Mouse (Mus musculus) effector memory CD4-positive, alpha-beta T cell, adult 5 months (primary cell): ENCODE measurements around the gene Gm17364. TPM values are rescaled to one million over a fixed set of nuclear protein-coding genes. Genes with fewer than 3 reads are reported as not detected.

Experiments
- polyA plus RNA-seq: library from polyadenylated mRNA; unstranded; fragments of 100-300 nt; shearing (Covaris generic); gene quantifications from one replicate; pipeline ENCODE4 v1.2.1, GENCODE M21; 2017

Gene Gm17364
- polyA plus RNA-seq, result not detected

GRCm38 (mm10) chr13:41273927-41274650 lies at the start of gene Gm17364:
Gene Gm17364 (minus strand): TSS chr13:41273977.

GRCm38 (mm10) chr13:41249538-41250317 lies 24.0 kb downstream of the Gm17364 start, which contains the start of gene Smim13:
Gene Smim13 (plus strand): TSS chr13:41249844.

Other genes with a start within 250 kb of the Gm17364 start
- gene Mak, start 194.3 kb downstream of the Gm17364 start, polyA plus RNA-seq, result not detected
- not detected for gene Gcm2, start 162.9 kb downstream of the Gm17364 start, polyA plus RNA-seq
- not detected for gene Sycp2l, start 159.7 kb downstream of the Gm17364 start, polyA plus RNA-seq
- gene Elovl2, start 53.6 kb downstream of the Gm17364 start, polyA plus RNA-seq, result not detected
- gene Smim13, start 24.1 kb downstream of the Gm17364 start, polyA plus RNA-seq, result 9.9 TPM
- 132 TPM for gene Nedd9, start 213.4 kb upstream of the Gm17364 start, polyA plus RNA-seq